In genomic region chr5:105922818-105923487, GRCm38 (mm10) we compare ENCODE assay signal across 21 mouse cellular contexts. TPM values are rescaled to one million over a fixed set of nuclear protein-coding genes. Genes with fewer than 3 reads are reported as not detected.
DNase-seq lines count a peak whose midpoint lies in the region; ATAC-seq and TF ChIP-seq lines count a peak whose summit lies in the region.
"Had no signal": no experiment of that assay in that cellular context is flagged by ENCODE, and none has a peak within 500 bp of the region (broad histone marks: within the 10 kb centered on the region; RNA-seq: fewer than 3 reads in every experiment).

No protein-coding gene starts in this region.

- H3K4me3 ChIP-seq in kidney, postnatal 0 days (replicated peaks; ENCODE audit: low read depth, low read length) = no peak overlapping the region
- H3K4me3 ChIP-seq in kidney, embryonic 15.5 days (replicated peaks) = no peak overlapping the region
- no peak overlapping the region for H3K4me3 ChIP-seq in midbrain, embryonic 15.5 days
- H3K4me3 ChIP-seq: embryonic facial prominence, embryonic 13.5 days; forebrain, embryonic 15.5 days; heart, adult 2 months; limb, embryonic 10.5 days had no signal

- H3K27ac ChIP-seq in kidney, postnatal 0 days = no peak overlapping the region
- H3K27ac ChIP-seq in kidney, embryonic 15.5 days = no peak overlapping the region
- H3K27ac ChIP-seq in midbrain, embryonic 15.5 days = peak overlapping the region; percentile 8; the same call in 1 of the 2 replicates
- H3K27ac ChIP-seq: forebrain, embryonic 15.5 days; heart, adult 2 months; limb, embryonic 10.5 days had no signal

- no peaks in the 10 kb centered on the region for H3K4me1 ChIP-seq in kidney, postnatal 0 days (replicated peaks; ENCODE audit: insufficient read depth, low read length)
- H3K4me1 ChIP-seq in kidney, embryonic 15.5 days = no peaks in the 10 kb centered on the region
- peaks cover 13% of the 10 kb centered on the region for H3K4me1 ChIP-seq in midbrain, embryonic 15.5 days
- H3K4me1 ChIP-seq: embryonic facial prominence, embryonic 13.5 days; forebrain, embryonic 15.5 days; limb, embryonic 10.5 days had no signal

- no peaks in the 10 kb centered on the region for H3K9me3 ChIP-seq in kidney, postnatal 0 days (replicated peaks; ENCODE audit: low read length)
- no peaks in the 10 kb centered on the region; the same call in 1 of the 2 replicates for H3K9me3 ChIP-seq in kidney, embryonic 15.5 days (replicated peaks)
- H3K9me3 ChIP-seq in midbrain, embryonic 15.5 days = no peaks in the 10 kb centered on the region
- H3K9me3 ChIP-seq: embryonic facial prominence, embryonic 13.5 days; forebrain, embryonic 15.5 days; limb, embryonic 10.5 days had no signal

- no peak overlapping the region for H3K4me2 ChIP-seq in kidney, postnatal 0 days (ENCODE audit: low read length)
- H3K4me2 ChIP-seq in kidney, embryonic 15.5 days = no peak overlapping the region
- peak overlapping the region; percentile 13; the same call in 1 of the 2 replicates for H3K4me2 ChIP-seq in midbrain, embryonic 15.5 days
- H3K4me2 ChIP-seq: embryonic facial prominence, embryonic 13.5 days; forebrain, embryonic 15.5 days had no signal

- 54% methylated on average over 12 of the region's 12 CpGs for WGBS in kidney, postnatal 0 days
- 53% methylated on average over 12 of the region's 12 CpGs for WGBS in kidney, embryonic 15.5 days
- WGBS in midbrain, embryonic 15.5 days = 39% methylated on average over 12 of the region's 12 CpGs

- no peak for TF ChIP-seq CTCF in kidney, postnatal 0 days (IDR thresholded peaks at IDR 0.05; ENCODE audit: low read depth)

- no peak overlapping the region for H3K9ac ChIP-seq in kidney, postnatal 0 days (ENCODE audit: low read depth, low read length)
- H3K9ac ChIP-seq in kidney, embryonic 15.5 days = no peak overlapping the region
- H3K9ac ChIP-seq in midbrain, embryonic 15.5 days = no peak overlapping the region
- H3K9ac ChIP-seq: embryonic facial prominence, embryonic 13.5 days; forebrain, embryonic 15.5 days; liver, postnatal 0 days had no signal

- H3K27me3 ChIP-seq in kidney, postnatal 0 days (ENCODE audit: insufficient read depth, low read length) = no peaks in the 10 kb centered on the region
- H3K27me3 ChIP-seq in kidney, embryonic 15.5 days = no peaks in the 10 kb centered on the region
- no peaks in the 10 kb centered on the region for H3K27me3 ChIP-seq in midbrain, embryonic 15.5 days (replicated peaks)
- H3K27me3 ChIP-seq: embryonic facial prominence, embryonic 13.5 days; forebrain, embryonic 15.5 days had no signal

- ATAC-seq in kidney, postnatal 0 days (replicated peaks; ENCODE audit: low FRiP score, low read depth) = no peak
- no peak for ATAC-seq in kidney, embryonic 15.5 days (replicated peaks; ENCODE audit: low FRiP score)
- no peak for ATAC-seq in midbrain, embryonic 15.5 days (replicated peaks)
- ATAC-seq: forebrain, embryonic 15.5 days; intestine, embryonic 16.5 days; liver, postnatal 0 days had no signal

- no peaks in the 10 kb centered on the region for H3K36me3 ChIP-seq in kidney, postnatal 0 days (ENCODE audit: insufficient read depth, low read length)
- peaks cover 19% of the 10 kb centered on the region for H3K36me3 ChIP-seq in kidney, embryonic 15.5 days
- H3K36me3 ChIP-seq in midbrain, embryonic 15.5 days (replicated peaks) = peaks cover under 1% of the 10 kb centered on the region; the same call in 1 of the 2 replicates

- DNase-seq in kidney, postnatal 0 days (ENCODE audit: low spot score) = peak; percentile 23
- peak; percentile 51 for DNase-seq in retina, postnatal 1 day
- DNase-seq in retina, embryonic 14.5 days (ENCODE audit: low spot score) = no peak
- no peak for DNase-seq in ovary, postnatal 36 days (ENCODE audit: low spot score)
- DNase-seq in cerebellum, adult 8-10 months = no peak
- DNase-seq: adrenal gland, postnatal 25 days; B cell, adult 2 months; cerebellum, adult 2 months; gastrocnemius, postnatal 14 days; heart, adult 2 months; heart, postnatal 4 days; kidney, postnatal 25 days; liver, postnatal 0 days; lung, postnatal 10 days; thymus, postnatal 36 days had no signal

RNA-seq across cellular contexts. Expression of gene Zfp326, which starts 46.6 kb away (rescaled TPM):
- 28.9 and 32.3 TPM in 2 replicates for polyA plus RNA-seq in kidney, postnatal 0 days (2015; fragmentation: Nextera tagmentation; extraction: Ambion mirVana)
- polyA plus RNA-seq in kidney, embryonic 15.5 days (2015; fragmentation: Nextera tagmentation; extraction: Ambion mirVana) = 47.0 and 50.8 TPM in 2 replicates
- polyA plus RNA-seq in midbrain, embryonic 15.5 days (2015; fragmentation: Nextera tagmentation; extraction: Ambion mirVana) = 44.3 and 53.0 TPM in 2 replicates

Comparison
In these comparisons a context has a peak if more than half of its experiments do, and no peak if none do; other contexts are left out.
1. DNase-seq: peak in kidney, postnatal 0 days (single experiment) and retina, postnatal 1 day (single experiment); none in retina, embryonic 14.5 days (single experiment), ovary, postnatal 36 days (single experiment) and cerebellum, adult 8-10 months (single experiment).